Mouse (Mus musculus) kidney, postnatal 0 days (tissue): ENCODE measurements around the gene Clps. TPM values are rescaled to one million over a fixed set of nuclear protein-coding genes. Genes with fewer than 3 reads are reported as not detected.

Source experiments
- ATAC-seq: fragments of 200-750 bp; cut with Nextera tagmentation; replicated peaks from 2 replicates; pipeline ENCODE4 v1.8.0; 2017; ENCODE audit warnings: low read depth, moderate number of reproducible peaks, moderate TSS enrichment, moderate library complexity; ENCODE audit not compliant: low FRiP score
- DNase-seq: peaks from one replicate; pipeline ENCODE4 v3.0.0-alpha.2; 2016; ENCODE audit warnings: low spot score
- H3K27ac ChIP-seq: fragments of 300-500 bp; sonication (generic); 2 replicates; pipeline ENCODE4 v1.5.1; 2014; ENCODE audit warnings: mild to moderate bottlenecking
- H3K27me3 ChIP-seq: fragments of 300-500 bp; sonication (generic); 2 replicates; pipeline ENCODE4 v1.6.1; 2014; ENCODE audit warnings: low read length, mixed read lengths; ENCODE audit not compliant: insufficient read depth
- H3K36me3 ChIP-seq: fragments of 300-500 bp; sonication (generic); 2 replicates; pipeline ENCODE4 v1.6.1; 2014; ENCODE audit warnings: low read length, mixed read lengths; ENCODE audit not compliant: insufficient read depth
- H3K4me1 ChIP-seq: fragments of 300-500 bp; sonication (generic); replicated peaks from 2 replicates; pipeline ENCODE4 v1.6.1; 2014; ENCODE audit warnings: antibody characterized with exemption, low read length, mixed read lengths; ENCODE audit not compliant: insufficient read depth
- H3K4me2 ChIP-seq: fragments of 300-500 bp; sonication (generic); 2 replicates; pipeline ENCODE4 v1.6.1; 2014; ENCODE audit warnings: mild to moderate bottlenecking, low read length, moderate library complexity, mixed read lengths
- H3K4me3 ChIP-seq: fragments of 300-500 bp; sonication (generic); replicated peaks from 2 replicates; pipeline ENCODE4 v1.5.1; 2014; ENCODE audit warnings: low read depth, low read length
- H3K9ac ChIP-seq: fragments of 300-500 bp; sonication (generic); 2 replicates; pipeline ENCODE4 v1.6.1; 2014; ENCODE audit warnings: low read depth, low read length
- H3K9me3 ChIP-seq: fragments of 300-500 bp; sonication (generic); replicated peaks from 2 replicates; pipeline ENCODE4 v1.6.1; 2016; ENCODE audit warnings: low read length, inconsistent platforms, mixed read lengths
- CTCF ChIP-seq: IDR thresholded peaks from 2 replicates; pipeline ENCODE4 v1.5.1; 2016; ENCODE audit warnings: antibody characterized with exemption, low read depth, mild to moderate bottlenecking, moderate library complexity
- WGBS: fragments of 180-500 bp; shearing (Covaris S2); extraction: QIAGEN DNeasy Blood & Tissue Kit; methylation state at CpG from one replicate; pipeline ENCODE4 v1.1.7; 2014; 5-methylcytosine and 5-hydroxymethylcytosine counted together
- polyA plus RNA-seq: library from polyadenylated mRNA; unstranded; fragments of >200 nt; fragmentation: Nextera tagmentation; extraction: Ambion mirVana; gene quantifications from 2 replicates; pipeline ENCODE4 v1.2.1, GENCODE M21; 2015

The Clps gene
- polyA plus RNA-seq, 1 experiment from 2014 or later = not detected

DNA sequence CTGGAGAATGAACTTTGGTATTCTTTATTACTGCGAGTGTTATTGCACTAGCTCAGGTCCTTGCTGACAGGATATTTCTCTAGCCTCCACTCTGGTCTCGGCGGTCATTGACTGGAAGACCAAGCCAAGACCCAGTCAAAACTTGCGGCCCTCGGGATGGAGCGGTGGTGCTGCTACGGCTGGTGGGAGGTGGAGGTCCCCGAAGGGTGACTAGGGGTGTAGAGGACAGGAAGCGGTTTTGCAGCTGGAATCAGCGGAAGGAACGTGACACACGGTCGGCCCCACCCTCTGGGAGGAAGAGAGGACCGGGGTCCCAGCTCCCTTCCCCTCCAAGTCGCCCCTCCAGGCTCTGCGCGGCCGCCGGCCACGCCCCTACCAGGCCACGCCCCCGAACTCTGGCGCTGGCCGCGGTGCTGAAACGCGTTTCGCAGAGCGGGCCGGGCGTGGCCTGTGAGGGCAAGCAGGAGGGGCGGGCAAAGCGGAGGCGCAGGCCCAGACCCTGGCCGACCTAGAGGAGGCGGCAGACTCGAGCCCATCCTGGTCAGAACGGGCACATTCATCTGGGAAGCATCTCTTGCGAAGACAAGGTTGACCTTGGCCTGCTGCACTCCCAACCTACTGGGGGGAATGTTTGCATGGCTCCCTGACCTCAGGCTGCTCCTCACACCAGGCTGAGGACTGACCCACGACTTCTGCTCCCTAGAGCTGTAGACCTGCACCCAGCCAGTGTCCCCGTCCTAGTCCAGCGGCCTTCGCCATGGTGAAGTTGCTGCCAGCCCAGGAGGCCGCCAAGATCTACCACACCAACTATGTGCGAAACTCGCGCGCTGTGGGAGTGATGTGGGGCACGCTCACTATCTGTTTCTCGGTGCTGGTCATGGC is 14.9 kb upstream of the Clps start, which contains the start of gene Lhfpl5:
Gene Lhfpl5 (plus strand): TSS at position 398 of the 882 bp plus-strand sequence.
- Histone ChIP-seq H3K27me3 (no peaks in the 10 kb centered on the region), H3K9me3 (no peaks in the 10 kb centered on the region), H3K27ac (no peak within 1 kb of the TSS), H3K9ac (no peak within 1 kb of the TSS), H3K4me2 (peak within 1 kb of the TSS; percentile 34), H3K36me3 (no peaks in the 10 kb centered on the region), H3K4me3 (no peak within 1 kb of the TSS), H3K4me1 (0 out of 2 replicates have a peak, but pooled peaks cover 3% of the 10 kb centered on the region)
- peak; percentile 48 for ATAC-seq
- TF ChIP-seq CTCF = peak; percentile 11; the same call in 1 of the 2 replicates
- WGBS = 15% methylated on average over 50 of the region's 50 CpGs
- peak; percentile 71 for DNase-seq

DNA sequence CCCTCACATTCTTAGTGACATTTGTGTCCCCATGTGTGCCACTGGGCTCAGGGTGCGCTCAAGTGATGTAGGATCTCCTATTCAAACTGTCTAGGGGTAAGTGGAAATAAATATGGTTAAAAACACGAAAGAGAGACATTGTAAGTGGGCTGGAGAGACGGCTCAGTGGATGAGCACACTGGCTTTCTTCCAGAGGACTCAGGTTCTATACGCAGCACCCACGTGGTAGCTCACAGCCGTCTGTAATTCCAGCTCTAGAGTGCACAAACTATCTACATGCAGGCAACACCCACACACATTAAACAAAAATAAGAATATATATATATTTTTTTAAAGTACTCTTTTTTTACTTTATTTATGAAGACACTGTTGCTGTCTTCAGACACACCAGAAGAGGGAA is 12.4 kb upstream of the Clps start:
- Histone ChIP-seq H3K9ac (no peak overlapping the region), H3K9me3 (no peaks in the 10 kb centered on the region), H3K4me3 (no peak overlapping the region), H3K36me3 (no peaks in the 10 kb centered on the region), H3K27me3 (no peaks in the 10 kb centered on the region), H3K4me2 (no peak overlapping the region), H3K27ac (no peak overlapping the region), H3K4me1 (0 out of 2 replicates have a peak, but pooled peaks cover 3% of the 10 kb centered on the region)
- WGBS = 77% methylated on average over 6 of the region's 6 CpGs
- TF ChIP-seq CTCF = no peak
- no peak for ATAC-seq
- no peak for DNase-seq

DNA sequence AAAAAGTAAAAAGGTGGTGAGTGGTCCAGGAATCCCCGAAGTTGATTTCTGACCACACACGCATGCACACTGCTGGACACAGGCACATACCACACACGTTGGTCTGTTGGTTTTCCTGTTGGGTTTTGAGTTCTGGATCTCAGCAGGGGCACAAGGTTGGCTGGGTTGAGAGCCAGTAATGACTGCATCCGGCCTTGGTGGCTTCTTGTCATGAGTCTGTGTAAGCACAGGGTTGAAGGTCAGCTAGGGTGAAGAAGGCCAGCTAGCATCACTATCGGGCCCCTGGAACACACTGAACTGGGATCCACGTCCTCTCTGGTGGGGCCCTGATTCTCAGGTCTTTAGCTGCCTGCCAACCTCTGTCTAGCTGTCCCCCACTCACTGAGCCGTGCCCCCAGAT is 12.0 kb upstream of the Clps start:
- Histone ChIP-seq H3K4me1 (0 out of 2 replicates have a peak, but pooled peaks cover 3% of the 10 kb centered on the region), H3K4me2 (no peak overlapping the region), H3K27me3 (no peaks in the 10 kb centered on the region), H3K9me3 (no peaks in the 10 kb centered on the region), H3K36me3 (no peaks in the 10 kb centered on the region), H3K9ac (no peak overlapping the region), H3K27ac (no peak overlapping the region), H3K4me3 (no peak overlapping the region)
- 82% methylated on average over 7 of the region's 7 CpGs for WGBS
- no peak for ATAC-seq
- DNase-seq = no peak
- no peak for TF ChIP-seq CTCF

DNA sequence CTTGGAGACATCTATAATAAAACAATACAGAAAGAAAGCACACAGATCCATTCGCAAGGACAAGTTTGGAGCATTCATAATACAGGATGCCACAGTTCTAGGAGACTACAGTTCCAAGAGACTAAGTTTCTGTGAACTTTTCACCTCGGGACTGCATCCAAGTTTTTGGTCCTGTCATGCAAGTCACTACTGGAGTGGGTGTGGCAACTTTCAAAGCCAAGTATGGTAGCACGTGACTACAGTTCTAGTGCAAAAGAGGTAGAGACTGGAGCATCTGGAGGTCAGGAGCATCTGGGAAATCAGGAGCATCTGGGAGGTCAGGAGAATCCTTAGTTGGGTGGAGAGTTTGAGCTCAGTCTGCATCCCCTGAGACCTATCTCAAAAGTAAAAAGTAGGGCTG is 11.3 kb upstream of the Clps start:
- WGBS = 79% methylated on average over 3 of the region's 3 CpGs
- ATAC-seq (no peak), DNase-seq (no peak)
- TF ChIP-seq CTCF = no peak
- no peaks in the 10 kb centered on the region for H3K36me3 ChIP-seq
- H3K4me1 ChIP-seq = 0 out of 2 replicates have a peak, but pooled peaks cover 3% of the 10 kb centered on the region
- H3K4me3 ChIP-seq = no peak overlapping the region
- H3K27me3 ChIP-seq = no peaks in the 10 kb centered on the region
- H3K4me2 ChIP-seq = no peak overlapping the region
- H3K27ac ChIP-seq = no peak overlapping the region
- no peaks in the 10 kb centered on the region for H3K9me3 ChIP-seq
- H3K9ac ChIP-seq = no peak overlapping the region

DNA sequence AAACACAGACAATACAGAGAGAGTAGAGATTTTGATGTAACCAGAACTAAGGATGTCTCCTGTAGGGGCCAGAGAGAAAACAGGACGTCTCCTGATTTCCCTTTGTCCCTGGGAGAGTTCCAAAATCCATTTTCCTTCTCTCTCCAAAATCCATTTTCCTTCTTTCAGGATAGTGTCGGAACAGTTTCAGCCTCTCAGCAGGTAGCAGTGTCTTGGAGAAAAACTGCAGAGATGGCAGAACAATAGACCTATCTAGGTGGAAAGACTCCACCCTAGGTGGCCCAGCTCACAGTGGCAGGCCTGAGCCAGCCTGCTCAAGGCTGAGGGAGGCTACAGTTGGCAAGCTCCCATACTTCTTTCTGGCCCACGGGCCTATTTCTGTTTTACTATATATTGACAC is 7.0 kb upstream of the Clps start:
- 54% methylated on average over 3 of the region's 3 CpGs for WGBS
- H3K4me1 ChIP-seq = no peaks in the 10 kb centered on the region
- no peak for ATAC-seq

DNA sequence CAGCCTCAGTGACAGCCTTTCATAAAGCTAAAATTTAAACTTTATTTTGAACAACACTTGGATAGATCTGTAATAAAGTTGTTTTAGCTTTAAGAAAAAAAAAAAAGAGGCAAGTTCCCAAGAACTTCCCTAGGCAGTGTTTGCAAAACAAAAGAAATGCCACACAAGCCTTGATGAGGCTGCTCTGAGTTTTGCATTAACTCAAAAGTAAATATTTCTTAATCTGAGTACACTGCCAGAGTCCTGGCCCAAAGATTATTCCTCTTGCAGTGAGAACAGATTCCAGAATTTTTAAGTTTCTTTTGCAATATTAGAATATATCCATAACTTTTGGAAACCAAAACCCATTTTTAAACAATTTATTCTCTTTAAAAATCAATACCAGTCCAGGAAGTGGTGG is 4.6 kb upstream of the Clps start:
- no peak overlapping the region for H3K4me3 ChIP-seq
- H3K4me2 ChIP-seq = no peak overlapping the region
- no peaks in the 10 kb centered on the region for H3K9me3 ChIP-seq
- no peaks in the 10 kb centered on the region for H3K4me1 ChIP-seq
- no peak overlapping the region for H3K27ac ChIP-seq
- H3K9ac ChIP-seq = no peak overlapping the region
- DNase-seq (no peak), ATAC-seq (no peak)
- TF ChIP-seq CTCF = no peak
- no peaks in the 10 kb centered on the region for H3K36me3 ChIP-seq
- H3K27me3 ChIP-seq = no peaks in the 10 kb centered on the region

More for the DNA sequence above, 7.0 kb upstream of the Clps start:
- Histone ChIP-seq H3K27me3 (no peaks in the 10 kb centered on the region), H3K9ac (no peak overlapping the region), H3K4me2 (no peak overlapping the region), H3K4me3 (no peak overlapping the region), H3K9me3 (no peaks in the 10 kb centered on the region), H3K36me3 (no peaks in the 10 kb centered on the region), H3K27ac (no peak overlapping the region)
- no peak for TF ChIP-seq CTCF
- no peak for DNase-seq
